Mouse (Mus musculus) erythroblast, embryonic 14.5 days (primary cell): ENCODE measurements at regions not wholly inside any gene's neighbourhood (a gene's known extent, or its start where the extent isn't known, plus 50 kb on each side); places are given as distances from the start of the nearest gene placed in this dataset.

Source experiments
- GATA1 ChIP-seq: IDR thresholded peaks from 2 replicates; pipeline ENCODE4 v1.6.1; 2012; ENCODE audit warnings: low read length, inconsistent platforms, mixed read lengths
- TAL1 ChIP-seq: IDR thresholded peaks from 3 replicates; pipeline ENCODE4 v1.6.1; 2012; ENCODE audit warnings: low read length, inconsistent platforms, mixed read lengths

GRCm38 (mm10) chr2:161237280-161237819 lies 128.5 kb upstream of the Chd6 start:
- no peak for TF ChIP-seq TAL1
- TF ChIP-seq GATA1: no peak
